Mouse (Mus musculus): ENCODE measurements at regions not wholly inside any gene's neighbourhood (a gene's known extent, or its start where the extent isn't known, plus 50 kb on each side); places are given as distances from the start of the nearest gene placed in this dataset.

DNA sequence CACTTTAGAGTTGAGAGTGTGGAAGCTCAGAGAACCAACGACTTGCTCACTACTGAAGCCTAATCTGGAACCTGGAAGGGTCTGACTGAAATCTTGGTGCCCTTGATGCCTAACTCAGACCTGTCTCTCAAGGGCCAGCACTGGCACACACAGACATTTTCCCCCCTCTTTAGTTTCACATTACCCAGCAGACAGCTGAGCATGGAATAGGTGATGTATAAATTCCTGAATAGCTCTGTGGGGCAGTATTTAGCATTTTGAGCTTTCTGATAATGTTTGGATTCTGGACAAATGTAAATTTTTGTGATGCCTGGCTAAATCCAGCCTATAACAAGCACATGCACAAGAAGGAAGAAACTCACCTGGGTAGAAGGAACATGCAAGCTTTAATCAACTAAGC, 191.1 kb downstream of the Dmrt2 start:
- no peaks in the 10 kb centered on the region for H3K27me3 ChIP-seq (ENCODE audit: control insufficient read depth, insufficient read depth, low read length)
- no peak overlapping the region for H3K4me2 ChIP-seq (ENCODE audit: low read depth, low read length)
- H3K27ac ChIP-seq (ENCODE audit: low read depth, low read length), result no peak overlapping the region
- no peak overlapping the region for H3K9ac ChIP-seq (replicated peaks; ENCODE audit: low read depth, low read length)
- ATAC-seq (ENCODE audit: low read depth), result no peak
- no peaks in the 10 kb centered on the region for H3K9me3 ChIP-seq (ENCODE audit: control insufficient read depth, low read length)
- WGBS, result 64% methylated on average over 1 of the region's 1 CpGs
- no peak overlapping the region for H3K4me3 ChIP-seq (ENCODE audit: low read depth, low read length)
- H3K4me1 ChIP-seq (ENCODE audit: control insufficient read depth, insufficient read depth, low read length), result no peaks in the 10 kb centered on the region
- H3K36me3 ChIP-seq (ENCODE audit: control insufficient read depth, insufficient read depth, low read length), result no peaks in the 10 kb centered on the region

DNA sequence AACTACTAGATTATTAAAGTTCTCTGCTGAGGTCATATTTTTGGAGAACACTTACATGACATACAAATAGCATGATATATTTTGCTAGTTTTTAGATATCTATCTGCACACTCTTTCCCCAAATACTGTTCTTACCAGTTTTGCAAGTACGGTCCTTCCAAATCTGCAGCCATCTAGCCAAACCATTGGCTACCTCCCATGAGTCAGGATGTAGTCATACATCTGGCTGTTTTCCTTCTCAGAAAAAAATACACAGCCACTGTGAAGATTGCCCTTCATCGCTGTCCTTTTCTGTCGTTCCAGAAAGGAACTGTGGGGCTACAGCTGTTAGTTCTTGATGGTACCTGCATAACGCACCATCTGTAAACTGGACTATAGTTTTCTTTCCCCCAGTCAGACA, 234.5 kb downstream of the Dmrt2 start:
- Histone ChIP-seq H3K4me1 (ENCODE audit: control insufficient read depth, insufficient read depth, low read length) (no peaks in the 10 kb centered on the region), H3K9ac (replicated peaks; ENCODE audit: low read depth, low read length) (no peak overlapping the region), H3K4me3 (ENCODE audit: low read depth, low read length) (no peak overlapping the region), H3K9me3 (ENCODE audit: control insufficient read depth, low read length) (no peaks in the 10 kb centered on the region), H3K27me3 (ENCODE audit: control insufficient read depth, insufficient read depth, low read length) (no peaks in the 10 kb centered on the region), H3K4me2 (ENCODE audit: low read depth, low read length) (no peak overlapping the region), H3K36me3 (ENCODE audit: control insufficient read depth, insufficient read depth, low read length) (no peaks in the 10 kb centered on the region), H3K27ac (ENCODE audit: low read depth, low read length) (no peak overlapping the region)
- 93% methylated on average over 4 of the region's 4 CpGs for WGBS
- no peak for ATAC-seq (ENCODE audit: low read depth)

DNA sequence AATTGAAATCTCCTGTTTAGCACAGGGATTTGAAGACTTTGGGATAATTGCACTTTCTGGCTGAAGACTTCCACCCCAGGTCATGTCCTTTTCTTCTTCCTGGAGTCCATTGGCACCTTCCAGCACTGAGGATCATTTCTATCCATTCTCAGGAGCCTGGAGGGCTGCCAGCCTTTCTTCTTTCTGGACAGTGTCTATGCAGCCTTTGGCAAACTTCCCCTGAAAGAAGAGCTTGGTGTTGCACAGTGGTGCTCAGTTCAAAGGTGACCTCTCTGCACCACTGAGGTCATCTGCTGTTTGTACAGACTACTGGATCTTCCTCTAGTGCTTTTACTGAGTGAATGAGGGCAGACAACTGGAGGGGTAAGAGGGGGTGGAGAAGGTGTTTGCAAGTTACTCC, 249.8 kb downstream of the Dmrt2 start:
- H3K4me2 ChIP-seq (ENCODE audit: low read depth, low read length), result no peak overlapping the region
- H3K27me3 ChIP-seq (ENCODE audit: control insufficient read depth, insufficient read depth, low read length), result no peaks in the 10 kb centered on the region
- H3K4me3 ChIP-seq (ENCODE audit: low read depth, low read length), result no peak overlapping the region
- no peak for ATAC-seq (ENCODE audit: low read depth)
- no peak overlapping the region for H3K27ac ChIP-seq (ENCODE audit: low read depth, low read length)
- H3K9me3 ChIP-seq (ENCODE audit: control insufficient read depth, low read length), result no peaks in the 10 kb centered on the region
- no peaks in the 10 kb centered on the region for H3K4me1 ChIP-seq (ENCODE audit: control insufficient read depth, insufficient read depth, low read length)
- no peak overlapping the region for H3K9ac ChIP-seq (replicated peaks; ENCODE audit: low read depth, low read length)
- H3K36me3 ChIP-seq (ENCODE audit: control insufficient read depth, insufficient read depth, low read length), result no peaks in the 10 kb centered on the region

DNA sequence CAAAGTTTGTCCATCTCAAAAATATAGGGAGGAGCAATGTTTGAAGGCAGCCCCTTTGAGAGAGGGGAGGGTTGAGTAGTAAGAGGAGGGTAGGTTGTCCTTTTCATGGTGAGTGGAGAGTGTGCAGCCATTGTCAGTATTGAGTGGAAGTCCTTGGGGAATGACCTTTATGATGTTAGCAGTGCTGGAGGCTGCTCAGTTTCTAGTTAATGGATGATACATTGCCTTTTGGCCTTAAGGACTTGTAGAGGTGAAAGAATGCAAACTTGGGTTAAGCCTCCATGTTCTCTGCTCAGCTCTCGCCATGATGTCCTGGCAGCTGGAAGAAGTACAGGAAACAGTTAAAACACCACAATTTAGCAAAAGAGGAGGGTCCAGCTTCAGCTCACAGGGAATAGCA, 250.6 kb downstream of the Dmrt2 start:
- no peaks in the 10 kb centered on the region for H3K36me3 ChIP-seq (ENCODE audit: control insufficient read depth, insufficient read depth, low read length)
- H3K4me2 ChIP-seq (ENCODE audit: low read depth, low read length), result no peak overlapping the region
- H3K9me3 ChIP-seq (ENCODE audit: control insufficient read depth, low read length), result no peaks in the 10 kb centered on the region
- H3K4me3 ChIP-seq (ENCODE audit: low read depth, low read length), result no peak overlapping the region
- no peaks in the 10 kb centered on the region for H3K4me1 ChIP-seq (ENCODE audit: control insufficient read depth, insufficient read depth, low read length)
- 85% methylated on average over 1 of the region's 1 CpGs for WGBS
- ATAC-seq (ENCODE audit: low read depth), result no peak
- H3K27me3 ChIP-seq (ENCODE audit: control insufficient read depth, insufficient read depth, low read length), result no peaks in the 10 kb centered on the region
- H3K9ac ChIP-seq (replicated peaks; ENCODE audit: low read depth, low read length), result no peak overlapping the region
- H3K27ac ChIP-seq (ENCODE audit: low read depth, low read length), result no peak overlapping the region

DNA sequence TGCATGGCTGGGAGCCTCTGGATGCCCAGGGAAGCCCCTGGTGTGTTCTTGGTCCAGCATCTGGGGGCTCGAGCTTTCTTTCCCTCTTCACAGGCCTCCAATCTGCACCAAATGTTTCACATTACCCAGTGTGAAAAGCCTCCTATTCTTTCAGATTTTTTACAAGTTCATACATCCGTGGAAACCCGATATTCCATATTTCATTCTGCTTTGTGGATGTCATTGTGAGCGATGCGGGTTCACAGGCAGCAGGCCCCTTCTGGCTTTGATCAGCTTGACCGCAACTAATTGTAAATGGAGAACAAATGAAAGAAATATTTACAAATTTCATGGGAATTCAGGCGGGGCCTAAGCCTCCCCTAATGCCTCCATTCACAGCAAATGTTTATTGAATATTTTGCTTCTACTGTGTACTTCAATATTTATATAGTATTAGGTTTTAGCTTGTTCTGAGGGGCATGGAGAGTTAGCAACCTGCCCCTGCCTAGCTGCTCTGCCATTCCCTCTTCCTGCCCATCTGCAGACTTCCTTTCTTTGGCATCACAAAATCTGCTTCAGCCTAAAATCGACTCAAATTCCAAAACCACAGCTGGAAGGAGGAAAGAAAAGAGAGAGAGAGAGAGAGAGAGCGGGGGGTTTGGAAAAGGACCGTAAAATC, 251.6 kb downstream of the Dmrt2 start:
- H3K27ac ChIP-seq (ENCODE audit: low read depth, low read length), result no peak overlapping the region
- ATAC-seq (ENCODE audit: low read depth), result no peak
- H3K4me3 ChIP-seq (ENCODE audit: low read depth, low read length), result no peak overlapping the region
- H3K4me1 ChIP-seq (ENCODE audit: control insufficient read depth, insufficient read depth, low read length), result no peaks in the 10 kb centered on the region
- no peak overlapping the region for H3K9ac ChIP-seq (replicated peaks; ENCODE audit: low read depth, low read length)
- no peaks in the 10 kb centered on the region for H3K9me3 ChIP-seq (ENCODE audit: control insufficient read depth, low read length)
- H3K36me3 ChIP-seq (ENCODE audit: control insufficient read depth, insufficient read depth, low read length), result no peaks in the 10 kb centered on the region
- no peak overlapping the region for H3K4me2 ChIP-seq (ENCODE audit: low read depth, low read length)
- 42% methylated on average over 10 of the region's 10 CpGs for WGBS
- no peaks in the 10 kb centered on the region for H3K27me3 ChIP-seq (ENCODE audit: control insufficient read depth, insufficient read depth, low read length)

DNA sequence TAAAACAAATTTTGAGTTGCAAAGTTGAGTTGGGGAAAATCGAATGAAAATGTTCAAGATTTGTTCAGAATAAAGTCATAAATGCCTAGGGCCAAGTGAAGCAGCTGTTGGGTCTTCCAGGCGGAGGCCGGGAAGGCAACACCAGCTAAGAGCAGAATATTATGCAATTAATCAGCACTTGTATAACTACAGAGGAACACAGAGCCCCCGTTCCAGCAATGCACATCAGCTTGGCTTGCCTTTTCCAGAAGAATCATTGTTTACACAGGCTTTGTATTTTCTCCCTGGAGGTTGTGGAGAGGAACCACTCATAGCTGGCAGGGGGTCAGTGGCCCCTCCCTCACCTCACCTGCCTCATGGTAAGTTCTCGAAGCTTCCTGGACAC, 252.2 kb downstream of the Dmrt2 start:
- ATAC-seq (ENCODE audit: low read depth), result no peak
- Histone ChIP-seq H3K4me3 (ENCODE audit: low read depth, low read length) (no peak overlapping the region), H3K27me3 (ENCODE audit: control insufficient read depth, insufficient read depth, low read length) (no peaks in the 10 kb centered on the region), H3K4me1 (ENCODE audit: control insufficient read depth, insufficient read depth, low read length) (no peaks in the 10 kb centered on the region), H3K9me3 (ENCODE audit: control insufficient read depth, low read length) (no peaks in the 10 kb centered on the region), H3K27ac (ENCODE audit: low read depth, low read length) (no peak overlapping the region), H3K4me2 (ENCODE audit: low read depth, low read length) (no peak overlapping the region), H3K36me3 (ENCODE audit: control insufficient read depth, insufficient read depth, low read length) (no peaks in the 10 kb centered on the region), H3K9ac (replicated peaks; ENCODE audit: low read depth, low read length) (no peak overlapping the region)
- 43% methylated on average over 5 of the region's 5 CpGs for WGBS

DNA sequence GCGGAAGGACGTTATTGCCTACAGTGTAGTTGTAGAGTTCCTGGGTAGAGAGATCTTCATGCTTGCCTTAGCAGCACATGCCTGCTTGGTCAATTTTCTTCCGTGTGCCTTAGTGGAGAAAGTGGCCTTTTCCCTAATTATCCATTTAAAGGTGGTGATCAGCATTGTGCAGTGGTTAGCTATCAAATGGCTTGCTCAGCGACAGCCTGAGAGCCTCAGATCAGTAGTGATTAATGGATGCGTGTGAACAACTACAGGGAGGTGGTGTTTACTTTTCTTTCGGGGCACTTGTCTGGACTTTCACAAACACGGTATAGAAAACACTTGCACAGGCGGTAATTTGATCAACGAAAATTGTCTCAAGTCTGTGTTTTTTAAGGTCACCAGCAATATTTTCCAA, 255.0 kb downstream of the Dmrt2 start:
- Histone ChIP-seq H3K27ac (ENCODE audit: low read depth, low read length) (no peak overlapping the region), H3K36me3 (ENCODE audit: control insufficient read depth, insufficient read depth, low read length) (no peaks in the 10 kb centered on the region), H3K27me3 (ENCODE audit: control insufficient read depth, insufficient read depth, low read length) (no peaks in the 10 kb centered on the region), H3K4me3 (ENCODE audit: low read depth, low read length) (no peak overlapping the region), H3K9me3 (ENCODE audit: control insufficient read depth, low read length) (no peaks in the 10 kb centered on the region), H3K9ac (replicated peaks; ENCODE audit: low read depth, low read length) (no peak overlapping the region), H3K4me1 (ENCODE audit: control insufficient read depth, insufficient read depth, low read length) (no peaks in the 10 kb centered on the region), H3K4me2 (ENCODE audit: low read depth, low read length) (no peak overlapping the region)
- 67% methylated on average over 9 of the region's 9 CpGs for WGBS
- no peak for ATAC-seq (ENCODE audit: low read depth)

DNA sequence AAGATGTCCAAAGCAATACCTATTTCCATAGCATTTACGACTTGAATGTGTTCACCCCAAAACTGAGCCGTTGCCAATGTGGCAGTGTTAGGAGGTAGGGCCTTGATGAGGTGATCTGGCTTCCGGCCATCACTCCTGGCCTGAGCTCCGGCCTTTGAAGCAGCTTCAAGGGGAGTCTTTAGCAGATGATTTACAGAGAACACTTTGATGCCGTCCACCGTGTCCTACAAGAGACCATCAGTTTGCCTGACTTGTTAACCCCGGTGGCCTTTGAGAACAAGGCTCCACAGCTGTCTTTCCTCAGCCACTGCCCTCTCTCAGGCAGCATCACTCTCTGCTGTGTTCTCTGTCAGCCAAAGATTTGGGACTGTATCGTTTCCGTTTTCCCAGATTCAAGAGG, 265.1 kb downstream of the Dmrt2 start:
- no peaks in the 10 kb centered on the region for H3K36me3 ChIP-seq (ENCODE audit: control insufficient read depth, insufficient read depth, low read length)
- no peaks in the 10 kb centered on the region for H3K4me1 ChIP-seq (ENCODE audit: control insufficient read depth, insufficient read depth, low read length)
- 63% methylated on average over 9 of the region's 9 CpGs for WGBS
- no peaks in the 10 kb centered on the region for H3K9me3 ChIP-seq (ENCODE audit: control insufficient read depth, low read length)
- H3K27me3 ChIP-seq (ENCODE audit: control insufficient read depth, insufficient read depth, low read length), result no peaks in the 10 kb centered on the region
- H3K27ac ChIP-seq (ENCODE audit: low read depth, low read length), result no peak overlapping the region
- ATAC-seq (ENCODE audit: low read depth), result no peak
- H3K9ac ChIP-seq (replicated peaks; ENCODE audit: low read depth, low read length), result no peak overlapping the region
- no peak overlapping the region for H3K4me3 ChIP-seq (ENCODE audit: low read depth, low read length)
- H3K4me2 ChIP-seq (ENCODE audit: low read depth, low read length), result no peak overlapping the region

DNA sequence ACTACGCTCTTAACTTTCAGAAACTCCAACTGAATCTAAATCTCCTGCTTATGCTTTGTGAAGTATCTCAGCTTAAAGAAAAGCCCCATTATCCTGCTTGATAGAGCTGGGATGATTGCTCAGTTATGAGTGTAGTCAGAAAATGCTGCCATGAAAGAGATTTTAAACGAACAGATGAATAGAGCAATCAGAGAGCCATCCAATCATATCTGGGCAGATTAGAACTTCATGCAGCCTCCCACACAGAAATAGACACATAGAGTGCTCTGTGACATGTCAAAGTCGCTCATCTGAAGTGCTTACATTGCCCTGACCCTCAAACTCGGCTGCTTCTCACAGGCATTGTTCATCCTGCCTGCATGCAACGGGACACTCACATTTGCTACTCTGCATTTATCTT, 299.0 kb downstream of the Dmrt2 start:
- Histone ChIP-seq H3K9me3 (ENCODE audit: control insufficient read depth, low read length) (no peaks in the 10 kb centered on the region), H3K4me2 (ENCODE audit: low read depth, low read length) (no peak overlapping the region), H3K4me1 (ENCODE audit: control insufficient read depth, insufficient read depth, low read length) (no peaks in the 10 kb centered on the region), H3K27ac (ENCODE audit: low read depth, low read length) (no peak overlapping the region), H3K9ac (replicated peaks; ENCODE audit: low read depth, low read length) (no peak overlapping the region), H3K27me3 (ENCODE audit: control insufficient read depth, insufficient read depth, low read length) (no peaks in the 10 kb centered on the region), H3K4me3 (ENCODE audit: low read depth, low read length) (no peak overlapping the region), H3K36me3 (ENCODE audit: control insufficient read depth, insufficient read depth, low read length) (no peaks in the 10 kb centered on the region)
- 72% methylated on average over 5 of the region's 5 CpGs for WGBS
- ATAC-seq (ENCODE audit: low read depth), result no peak

DNA sequence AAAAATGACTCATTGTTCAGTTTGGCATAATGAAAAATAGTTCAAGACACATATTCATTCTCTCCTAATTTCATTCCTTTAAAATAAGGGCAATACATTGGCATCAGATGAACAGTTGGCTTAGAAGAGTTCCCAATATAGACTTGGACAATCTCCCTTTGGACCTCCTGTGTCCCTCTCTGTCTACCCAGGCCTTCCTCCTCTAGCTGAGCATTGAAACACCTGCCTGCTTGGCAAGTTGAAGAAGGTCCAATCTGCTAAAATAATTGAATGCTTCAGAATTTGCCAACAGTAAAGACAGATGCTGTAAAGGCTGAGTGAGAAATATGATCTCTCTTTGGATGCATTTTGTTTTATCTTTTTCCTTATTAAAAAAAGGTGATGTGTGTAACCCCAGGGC, 303.0 kb downstream of the Dmrt2 start:
- ATAC-seq (ENCODE audit: low read depth), result no peak
- H3K27ac ChIP-seq (ENCODE audit: low read depth, low read length), result no peak overlapping the region
- H3K4me1 ChIP-seq (ENCODE audit: control insufficient read depth, insufficient read depth, low read length), result no peaks in the 10 kb centered on the region
- no peaks in the 10 kb centered on the region for H3K36me3 ChIP-seq (ENCODE audit: control insufficient read depth, insufficient read depth, low read length)
- H3K27me3 ChIP-seq (ENCODE audit: control insufficient read depth, insufficient read depth, low read length), result no peaks in the 10 kb centered on the region
- H3K9me3 ChIP-seq (ENCODE audit: control insufficient read depth, low read length), result no peaks in the 10 kb centered on the region
- H3K9ac ChIP-seq (replicated peaks; ENCODE audit: low read depth, low read length), result no peak overlapping the region
- no peak overlapping the region for H3K4me3 ChIP-seq (ENCODE audit: low read depth, low read length)
- H3K4me2 ChIP-seq (ENCODE audit: low read depth, low read length), result no peak overlapping the region

Data from neural tube, embryonic 14.5 days (tissue).